Mouse (Mus musculus): ENCODE results near the gene Acer2.

GRCm38 (mm10) chr4:86930101-86930635, 56.0 kb downstream of the Acer2 start:
- TF ChIP-seq EP300 (IDR thresholded peaks at IDR 0.05; ENCODE audit: insufficient read depth, low read depth, low read length) = no peak
- TF ChIP-seq CTCF (IDR thresholded peaks at IDR 0.05; ENCODE audit: low read depth, low read length) = no peak
